Mouse (Mus musculus) retina, embryonic 14.5 days (tissue): Measurements from ENCODE around the gene Tmem30c.
"Not testable (repeated sequence)": the region's sequence is repeated elsewhere in the genome, so short reads cannot be mapped to it uniquely, and the experiment has no call there.

Source experiments
- DNase-seq: peaks from one replicate; pipeline ENCODE4 v3.0.0-alpha.2; 2015; ENCODE audit warnings: low spot score

Tmem30c gene

DNA sequence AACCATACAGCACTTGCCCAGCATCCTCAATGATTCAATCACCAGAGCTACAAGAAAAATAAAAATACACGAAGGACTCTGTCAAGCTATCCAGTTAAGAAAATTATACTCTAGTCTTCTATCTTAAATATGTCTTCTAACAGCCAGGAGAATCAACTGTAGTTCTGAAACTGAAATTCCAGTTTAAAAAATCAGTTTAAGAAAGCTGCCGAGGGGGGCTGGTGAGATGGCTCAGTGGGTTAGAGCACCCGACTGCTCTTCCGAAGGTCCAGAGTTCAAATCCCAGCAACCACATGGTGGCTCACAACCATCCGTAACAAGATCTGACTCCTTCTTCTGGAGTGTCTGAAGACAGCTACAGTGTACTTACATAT lies 60.7 kb downstream of the Tmem30c start:
- DNase-seq, result not testable (repeated sequence)

DNA sequence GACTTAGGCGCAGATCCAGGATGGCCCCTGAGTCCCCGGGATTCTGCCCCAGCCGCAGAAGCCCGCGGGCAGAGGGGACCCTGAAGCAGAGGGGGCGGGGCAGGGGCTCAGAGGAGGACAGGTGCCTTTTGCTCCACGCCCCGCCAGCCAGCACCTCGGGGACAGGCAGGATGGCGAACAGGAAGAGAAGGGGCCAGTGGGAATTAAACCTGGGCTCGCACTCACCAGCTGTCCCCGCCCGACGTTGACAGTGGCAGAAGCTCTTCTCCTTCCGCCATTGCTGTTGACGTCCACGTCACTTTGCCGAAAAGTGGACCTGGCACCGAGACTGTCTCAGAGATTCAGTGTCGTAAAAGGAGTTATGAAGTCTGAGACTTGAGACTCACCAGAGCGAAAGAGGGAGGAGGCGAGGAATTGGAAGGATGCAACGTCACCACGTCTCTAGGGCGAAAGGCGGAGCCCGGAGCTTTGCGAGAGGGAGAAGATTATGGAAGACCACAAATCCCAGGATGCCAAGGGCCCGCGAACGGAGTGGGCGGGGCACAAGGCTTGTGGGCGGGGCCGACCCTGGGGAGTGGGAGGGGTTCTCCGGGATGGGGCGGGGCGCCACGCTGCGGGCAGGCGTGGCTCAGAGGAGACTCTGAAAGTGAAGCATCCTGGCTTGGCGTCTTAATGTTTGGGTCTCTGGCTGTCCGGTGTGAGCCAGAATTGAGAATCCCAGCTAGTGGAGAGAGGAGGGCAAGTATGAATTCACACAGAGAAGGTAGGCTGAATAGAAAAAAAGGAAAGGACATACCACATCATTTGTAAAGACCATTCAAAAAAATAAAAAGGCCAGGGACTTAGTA lies 61.4 kb downstream of the Tmem30c start, which contains the start of gene Tbc1d23:
Gene Tbc1d23, minus strand, starts transcription at position 416 of the 848 bp plus-strand sequence.
- peak; percentile 96 for DNase-seq

DNA sequence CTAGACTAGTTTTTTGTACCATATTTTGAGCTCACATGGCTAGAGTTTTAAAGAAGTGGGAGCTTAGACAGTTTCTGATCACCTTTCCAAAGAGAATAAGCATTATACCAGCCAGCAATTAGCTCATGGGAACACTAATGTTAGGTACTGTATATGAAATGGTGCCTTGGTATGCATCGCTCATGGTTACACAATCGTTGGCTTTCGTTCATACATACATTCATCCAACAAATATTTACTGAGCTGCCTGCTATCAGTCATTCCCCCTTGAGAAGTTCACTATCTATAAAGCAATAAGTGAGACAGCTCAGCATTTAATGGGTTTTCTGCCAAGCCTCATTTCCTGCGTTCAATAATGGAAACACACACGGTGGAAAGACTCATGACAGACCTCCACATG lies 66.2 kb downstream of the Tmem30c start:
- DNase-seq, result no peak

DNA sequence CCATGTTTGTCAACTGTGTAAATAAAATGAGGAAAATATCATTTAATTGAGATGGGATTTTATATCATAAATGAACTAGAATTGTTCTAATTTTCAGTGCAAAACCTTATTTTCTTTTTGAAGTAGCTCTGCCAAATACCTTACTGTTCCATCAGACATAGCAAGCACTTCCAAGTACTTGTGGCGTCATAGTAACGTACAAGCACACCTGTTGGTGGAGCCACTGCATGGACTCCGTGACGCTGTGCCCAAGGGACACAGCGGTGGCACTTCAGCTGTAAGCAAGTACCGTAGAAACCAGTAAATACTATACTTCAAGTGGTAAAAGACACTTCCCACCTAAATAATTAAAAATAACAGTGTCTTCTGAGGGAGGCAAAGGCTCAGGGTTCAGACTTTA lies 72.3 kb downstream of the Tmem30c start:
- no peak for DNase-seq
